Comparison of ENCODE assay signal across 18 mouse cellular contexts in genomic region chr1:92058731-92059425, GRCm38 (mm10).
A peak's percentile ranks its signal among the peaks of the same experiment; 100 is the strongest.
DNase-seq lines count a peak whose midpoint lies in the region; ATAC-seq and TF ChIP-seq lines count a peak whose summit lies in the region.
"Had no signal": no experiment of that assay in that cellular context is flagged by ENCODE, and none has a peak within 500 bp of the region (broad histone marks: within the 10 kb centered on the region; RNA-seq: fewer than 3 reads in every experiment).

No protein-coding gene starts in this region.

- no peak for ATAC-seq in lung, postnatal 0 days
- ATAC-seq: forebrain, postnatal 0 days had no signal

- no peak overlapping the region for H3K9ac ChIP-seq in lung, postnatal 0 days (replicated peaks; ENCODE audit: low read depth)
- H3K9ac ChIP-seq: forebrain, postnatal 0 days; heart, embryonic 15.5 days; hindbrain, embryonic 15.5 days; stomach, embryonic 15.5 days had no signal

- no peak for TF ChIP-seq CTCF in lung, postnatal 0 days (IDR thresholded peaks at IDR 0.05)

- no peak overlapping the region for H3K4me2 ChIP-seq in lung, postnatal 0 days (replicated peaks; ENCODE audit: low read depth, low read length)
- H3K4me2 ChIP-seq: heart, embryonic 15.5 days; hindbrain, embryonic 15.5 days; stomach, embryonic 15.5 days had no signal

- WGBS in lung, postnatal 0 days: 76% methylated on average over 5 of the region's 5 CpGs

- no peak overlapping the region for H3K27ac ChIP-seq in lung, postnatal 0 days (ENCODE audit: low read length)
- H3K27ac ChIP-seq: heart, embryonic 15.5 days; hindbrain, embryonic 15.5 days; stomach, embryonic 15.5 days had no signal

- no peak overlapping the region for H3K4me3 ChIP-seq in lung, postnatal 0 days (ENCODE audit: low read depth, low read length)
- H3K4me3 ChIP-seq: heart, embryonic 15.5 days; hindbrain, embryonic 15.5 days; megakaryocyte, embryonic 14.5 days; stomach, embryonic 15.5 days had no signal

- no peaks in the 10 kb centered on the region for H3K36me3 ChIP-seq in lung, postnatal 0 days (ENCODE audit: insufficient read depth, low read length)
- H3K36me3 ChIP-seq: heart, embryonic 15.5 days; hindbrain, embryonic 15.5 days; stomach, embryonic 15.5 days had no signal

- peak; percentile 84 for DNase-seq in heart, adult 11 months
- DNase-seq in heart, adult 8-10 months (ENCODE audit: low spot score): no peak
- DNase-seq in fat pad, adult 2 months (ENCODE audit: extremely low read depth, low read depth, low spot score): peak; percentile 74
- peak; percentile 46 to 47 for DNase-seq in natural killer cell, adult 2 months (ENCODE audit: low spot score in 2 of 2)
- DNase-seq in thymus, postnatal 4 days: peak; percentile 61
- no peak for DNase-seq in lung, postnatal 36 days
- no peak for DNase-seq in left cerebral cortex, adult 9 months (ENCODE audit: low spot score in 2 of 2)
- DNase-seq in lung, postnatal 0 days (ENCODE audit: low spot score): no peak
- DNase-seq: cerebellum, adult 11-12 months; forebrain, postnatal 0 days; gastrocnemius, postnatal 10 days; kidney, adult 8-10 months; lung, adult 18-20 months; right cerebral cortex, postnatal 14 days had no signal

- no peaks in the 10 kb centered on the region for H3K9me3 ChIP-seq in lung, postnatal 0 days (ENCODE audit: low read length)
- H3K9me3 ChIP-seq: heart, embryonic 15.5 days; hindbrain, embryonic 15.5 days; megakaryocyte, embryonic 14.5 days; stomach, embryonic 15.5 days had no signal

- no peaks in the 10 kb centered on the region for H3K27me3 ChIP-seq in lung, postnatal 0 days (replicated peaks; ENCODE audit: insufficient read depth, low read length)
- H3K27me3 ChIP-seq: heart, embryonic 15.5 days; hindbrain, embryonic 15.5 days; megakaryocyte, embryonic 14.5 days; stomach, embryonic 15.5 days had no signal

- H3K4me1 ChIP-seq in lung, postnatal 0 days (ENCODE audit: insufficient read depth, low read depth, low read length): peaks cover 10% of the 10 kb centered on the region; the same call in 1 of the 2 replicates

- no peak for TF ChIP-seq EP300 in lung, postnatal 0 days (IDR thresholded peaks at IDR 0.05)

Comparison
In these comparisons a context has a peak if more than half of its experiments do, and no peak if none do; other contexts are left out.
1. DNase-seq: peak in heart, adult 11 months (single experiment), fat pad, adult 2 months (single experiment), natural killer cell, adult 2 months (2 of 2) and thymus, postnatal 4 days (single experiment); none in heart, adult 8-10 months (single experiment), lung, postnatal 36 days (single experiment), left cerebral cortex, adult 9 months (0 of 2) and lung, postnatal 0 days (single experiment).